Mouse (Mus musculus) liver, embryonic 14.5 days (tissue): ENCODE measurements around the gene Lekr1.

Experiments used
- CTCF ChIP-seq: IDR thresholded peaks from 2 replicates; pipeline ENCODE4 v1.5.1; 2016; ENCODE audit warnings: antibody characterized with exemption, low read depth, control low read depth
- EP300 ChIP-seq: IDR thresholded peaks from 2 replicates; pipeline ENCODE4 v1.6.1; 2016; ENCODE audit warnings: antibody characterized with exemption, low read depth

DNA sequence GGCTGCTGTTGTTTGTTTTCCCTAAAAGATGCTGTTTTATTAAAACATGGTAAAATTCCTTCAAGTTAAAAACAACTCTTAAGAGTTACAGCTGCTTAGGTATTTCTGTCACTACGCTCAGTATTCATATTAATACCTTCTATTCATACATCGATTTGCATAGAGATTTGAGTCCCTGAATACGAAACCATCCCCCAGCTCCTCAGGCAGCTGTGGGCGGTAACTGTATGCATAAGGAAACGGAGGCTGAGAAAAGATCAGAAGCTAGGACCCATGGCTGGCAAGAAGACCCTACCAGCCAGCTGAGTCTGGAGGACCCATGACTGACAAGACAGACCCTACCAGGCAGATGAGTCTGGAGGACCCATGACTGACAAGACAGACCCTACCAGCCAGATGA lies 189.5 kb downstream of the Lekr1 start:
- no peak for TF ChIP-seq EP300
- TF ChIP-seq CTCF: no peak
